Mouse (Mus musculus) cerebellum, adult 8-10 months (tissue): Measurements from ENCODE around the gene Cadps2.

Experiments used
- DNase-seq: peaks from one replicate; pipeline ENCODE4 v3.0.0; 2022

Gene Cadps2

GRCm38 (mm10) chr6:23249616-23250287 lies 589.5 kb downstream of the Cadps2 start:
- no peak for DNase-seq

- DNase-seq, result no peak
Measured at GRCm38 (mm10) chr6:23249053-23249401, 590.2 kb downstream of the Cadps2 start.

DNA sequence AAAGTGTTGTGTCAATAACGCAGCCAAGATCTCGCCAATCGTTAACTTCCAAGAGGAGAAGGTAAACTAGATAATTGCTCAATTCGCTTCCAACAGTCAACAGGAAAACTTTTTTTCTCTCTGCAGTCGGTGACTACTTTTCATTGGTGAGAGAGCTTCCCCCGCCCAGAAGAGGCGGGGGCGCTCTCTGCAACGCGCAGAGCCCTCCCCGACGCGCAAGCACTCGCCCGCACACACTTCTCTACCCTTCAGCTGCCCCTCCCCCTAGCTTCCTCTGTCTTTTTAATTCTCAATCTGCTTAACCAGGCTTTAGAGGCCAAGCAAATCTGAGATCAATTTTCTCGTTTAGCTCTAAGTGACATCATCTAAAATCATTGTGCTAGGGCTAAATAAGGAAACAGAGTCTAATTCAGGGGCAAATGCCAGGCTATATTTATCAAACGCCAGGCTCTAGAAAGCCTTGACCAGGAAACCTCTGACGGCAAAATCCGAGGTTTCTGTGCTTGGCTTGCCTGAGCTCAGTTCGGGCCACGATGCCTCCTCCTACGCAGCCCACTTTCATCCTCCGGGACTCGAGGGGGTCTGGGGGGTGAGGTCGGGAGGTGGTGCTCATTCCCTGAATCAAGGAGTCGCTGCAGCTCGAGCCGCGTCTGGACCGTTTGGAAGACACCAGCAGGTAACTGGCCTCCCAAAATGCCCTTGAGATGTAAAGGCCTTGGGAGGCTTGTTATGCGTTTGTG lies 590.7 kb downstream of the Cadps2 start, which contains the start of gene Fezf1:
Fezf1 (minus strand) TSS at position 50 of the 740 bp plus-strand sequence.
- DNase-seq, result no peak

DNA sequence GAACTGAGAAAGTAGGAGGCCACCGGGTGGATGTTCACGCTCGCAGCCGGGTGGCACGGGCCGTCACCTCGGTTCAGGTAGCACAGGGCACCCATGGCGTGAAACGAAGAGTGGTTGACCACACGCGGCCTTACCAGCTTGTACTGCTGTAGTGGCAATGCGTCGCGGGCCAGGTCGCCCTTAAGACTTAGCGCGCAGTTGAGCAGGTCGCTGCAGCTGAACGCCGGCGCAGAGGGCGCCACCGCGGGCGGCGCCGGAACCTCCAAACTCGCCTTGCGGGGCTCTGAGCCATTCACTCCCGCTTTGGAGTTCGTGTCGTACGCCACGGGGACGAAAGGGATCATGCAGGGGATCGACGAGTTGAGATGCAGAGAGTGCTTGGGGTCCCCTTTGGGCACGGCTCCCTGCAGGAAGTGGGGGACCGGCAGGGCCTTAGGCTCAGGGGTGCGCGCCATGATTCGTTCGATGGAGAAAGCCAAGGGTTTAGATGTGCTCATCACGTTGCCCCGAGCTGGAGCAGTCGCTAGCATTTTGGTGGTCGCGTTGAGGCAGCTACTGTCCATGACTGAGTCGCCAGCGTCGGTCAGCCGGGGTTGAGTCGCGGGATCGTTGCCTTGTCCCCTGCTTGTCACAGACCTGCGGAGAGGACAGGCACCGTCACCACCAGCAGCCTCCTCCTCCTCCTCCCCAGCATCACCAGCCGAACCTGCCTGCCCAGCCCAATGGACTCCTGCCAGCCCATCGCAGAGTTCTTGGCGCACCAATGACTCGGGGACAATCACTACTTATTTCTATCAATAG lies 591.5 kb downstream of the Cadps2 start:
- DNase-seq, result peak; percentile 20

- no peak for DNase-seq
Measured at GRCm38 (mm10) chr6:23246790-23247511, 592.3 kb downstream of the Cadps2 start.

DNA sequence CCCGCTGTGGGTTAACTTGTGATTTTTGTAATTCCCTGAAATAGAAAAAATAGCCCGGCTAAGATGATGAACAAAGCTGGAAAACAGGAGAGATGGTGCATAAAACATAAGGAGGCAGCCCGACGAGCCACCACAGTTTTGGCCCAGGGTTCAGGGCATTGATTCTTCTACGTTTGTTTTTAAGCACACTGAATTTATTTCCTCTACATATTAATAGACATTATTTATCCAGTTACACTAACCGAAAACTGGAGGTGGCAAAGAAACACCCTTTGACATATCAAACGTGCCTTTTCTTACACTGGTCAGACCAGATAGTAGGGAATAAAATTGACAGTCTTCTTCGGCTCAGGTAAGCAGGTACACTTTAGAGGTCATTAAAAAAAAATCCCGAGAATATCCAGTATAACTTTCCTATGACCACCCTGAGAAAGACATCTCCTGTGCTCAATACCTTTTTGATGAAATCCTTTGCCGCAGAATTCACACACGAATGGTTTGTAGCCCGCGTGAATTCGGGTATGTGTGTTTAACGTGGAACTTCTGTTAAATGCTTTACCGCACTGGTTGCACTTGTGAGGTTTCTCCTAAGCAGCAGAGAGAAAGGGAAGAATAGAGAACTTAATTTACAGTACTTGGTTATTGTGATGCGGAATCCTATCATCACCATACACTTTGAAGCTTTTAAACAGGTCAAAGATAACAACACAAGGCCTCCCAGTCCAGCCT lies 593.0 kb downstream of the Cadps2 start:
- DNase-seq, result no peak

DNA sequence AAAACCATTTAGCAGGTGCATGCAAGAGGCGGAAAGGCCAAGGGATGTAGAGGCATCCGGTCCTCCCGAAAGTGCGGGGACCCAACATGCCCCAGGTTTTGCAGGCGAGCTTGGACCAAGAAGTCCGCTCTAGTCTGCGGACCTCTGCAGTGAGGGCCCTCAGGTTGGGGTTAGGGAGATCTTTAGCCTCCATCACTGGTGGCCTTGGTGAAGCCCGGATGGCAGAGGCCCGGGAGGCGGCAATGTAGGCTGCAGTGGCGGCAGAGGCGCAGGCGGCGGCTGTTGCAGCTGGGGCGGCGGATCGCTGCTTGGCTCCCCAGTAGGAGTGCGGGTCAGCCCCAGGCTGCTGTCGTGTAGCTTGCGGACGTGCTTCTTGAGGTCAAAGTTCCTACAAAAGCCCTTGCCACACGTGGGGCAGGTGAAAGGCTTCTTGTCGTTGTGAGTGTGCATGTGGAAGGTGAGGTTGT lies 593.6 kb downstream of the Cadps2 start:
- peak; percentile 18 for DNase-seq

DNA sequence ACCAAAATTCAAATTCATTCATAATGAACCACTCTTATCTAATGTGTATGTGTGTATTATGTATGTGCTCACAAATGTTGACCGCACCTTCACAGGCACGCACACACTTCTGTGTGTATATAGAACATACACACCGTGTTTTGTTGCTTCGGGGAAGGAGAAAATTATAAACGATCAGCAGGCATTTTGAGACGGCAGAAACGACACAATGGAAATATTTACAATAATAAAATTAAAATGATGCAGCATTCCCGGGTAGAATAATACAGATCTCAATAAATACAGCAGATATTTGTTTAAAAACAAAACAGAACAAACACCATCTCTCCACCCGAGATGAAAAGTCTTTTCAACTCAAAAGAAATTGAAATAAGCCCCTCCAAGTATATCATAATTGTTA lies 594.1 kb downstream of the Cadps2 start:
- DNase-seq, result no peak

DNA sequence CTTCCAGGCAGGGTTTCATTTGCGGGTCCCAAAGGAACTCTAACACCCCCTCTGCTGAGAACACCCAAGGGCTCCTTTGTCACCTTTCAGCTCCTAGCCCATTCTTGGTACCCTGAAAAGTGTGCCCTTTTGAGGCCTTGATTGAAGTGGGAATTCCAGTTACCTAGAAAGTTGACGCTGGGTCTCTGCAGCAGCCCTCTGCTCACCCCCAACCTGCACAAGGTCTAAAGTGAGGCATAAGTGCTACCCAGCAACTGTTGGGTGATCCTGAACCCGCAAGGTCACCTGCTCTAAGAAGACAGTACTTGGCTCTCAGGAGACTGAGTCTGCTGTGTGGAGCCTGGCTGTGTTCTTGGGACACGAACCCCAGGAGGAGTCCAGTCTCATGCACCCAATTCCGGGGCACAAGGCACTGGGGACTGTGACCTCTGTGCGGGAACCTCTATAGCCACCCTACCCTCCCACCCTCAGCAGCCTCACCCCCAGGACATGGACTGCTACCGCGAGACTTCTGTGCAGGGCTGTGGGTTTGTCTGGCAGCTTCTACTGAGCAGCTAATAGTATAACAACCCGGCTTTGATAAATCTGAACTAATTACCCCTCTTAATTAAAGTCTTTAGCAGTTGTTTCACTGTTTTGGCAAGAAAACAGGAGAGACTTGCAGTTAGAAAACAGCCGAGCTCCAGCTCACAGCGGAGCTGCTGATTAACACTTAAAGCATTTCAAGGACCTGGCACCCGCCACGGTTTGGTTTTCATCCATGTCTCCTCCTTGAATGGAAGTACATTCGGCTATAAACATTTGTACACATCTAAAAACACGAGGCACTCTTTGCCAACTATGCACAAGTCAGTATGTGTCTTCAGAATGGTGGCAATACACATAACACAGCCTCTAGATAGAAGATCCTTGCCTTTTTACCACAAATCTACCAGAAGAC lies 595.1 kb downstream of the Cadps2 start:
- DNase-seq, result no peak
